Mouse (Mus musculus) ES-Bruce4 (cell line): ENCODE measurements around the gene Smim20.

Experiments used
- CTCF ChIP-seq: IDR thresholded peaks from one replicate; pipeline ENCODE4 v1.8.1; 2011; ENCODE audit warnings: low read depth, low read length
- EP300 ChIP-seq: IDR thresholded peaks from 2 replicates; pipeline ENCODE4 v1.6.1; 2011; ENCODE audit warnings: low read depth, low read length; ENCODE audit not compliant: insufficient read depth
- POLR2A ChIP-seq: IDR thresholded peaks from one replicate; pipeline ENCODE4 v1.8.1; 2011; ENCODE audit warnings: low read length; ENCODE audit not compliant: insufficient read depth

DNA sequence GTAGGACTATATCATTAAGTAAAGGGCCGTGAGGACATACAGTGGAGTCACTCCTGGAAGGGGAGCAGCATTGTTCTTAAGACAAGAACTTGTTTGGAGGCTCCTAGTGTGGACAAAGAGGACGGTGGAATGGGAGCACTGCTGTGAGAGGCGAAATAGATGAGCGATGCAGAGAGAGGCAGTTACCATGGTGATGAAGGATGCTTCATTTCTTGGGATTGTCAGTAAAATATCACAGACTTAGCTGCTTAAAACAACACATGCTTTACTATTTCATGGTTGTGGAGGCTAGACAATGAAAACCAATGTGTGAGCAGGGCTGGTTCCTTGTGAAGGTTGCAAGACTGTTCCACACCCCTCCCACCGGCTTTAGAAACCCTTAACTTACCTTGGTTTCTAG is 27.7 kb downstream of the Smim20 start:
- TF ChIP-seq EP300 (no peak), CTCF (no peak), POLR2A (no peak)
